Mouse (Mus musculus) cerebellum, adult 9-11 months (tissue): ENCODE results near the gene Nxnl1.

Experiments
- DNase-seq: peaks from one replicate; pipeline ENCODE4 v3.0.0; 2022

Gene Nxnl1

GRCm38 (mm10) chr8:71513018-71513754 is 53.2 kb downstream of the Nxnl1 start:
- DNase-seq, result no peak

- DNase-seq, result no peak
These were observed 54.8 kb downstream of the Nxnl1 start, which contains the start of gene Plvap for GRCm38 (mm10) chr8:71511644-71512043. Gene Plvap (minus strand): TSS chr8:71511752.
